Mouse (Mus musculus) erythroblast, embryonic 14.5 days (primary cell): ENCODE results near the gene Klk1b24.

ENCODE experiments used
- GATA1 ChIP-seq: IDR thresholded peaks from 2 replicates; pipeline ENCODE4 v1.6.1; 2012; ENCODE audit warnings: low read length, inconsistent platforms, mixed read lengths
- TAL1 ChIP-seq: IDR thresholded peaks from 3 replicates; pipeline ENCODE4 v1.6.1; 2012; ENCODE audit warnings: low read length, inconsistent platforms, mixed read lengths

- TF ChIP-seq GATA1 (no peak), TAL1 (no peak)
These were observed 51.9 kb downstream of the Klk1b24 start for GRCm38 (mm10) chr7:44239913-44240312.
